Mouse (Mus musculus) liver, embryonic 14.5 days (tissue): ENCODE measurements at regions not wholly inside any gene's neighbourhood (a gene's known extent, or its start where the extent isn't known, plus 50 kb on each side); places are given as distances from the start of the nearest gene placed in this dataset.

ENCODE experiments used
- ATAC-seq: fragments of 200-750 bp; cut with Nextera tagmentation; 2 replicates; pipeline ENCODE4 v1.8.0; 2017; ENCODE audit warnings: moderate number of reproducible peaks, mild to moderate bottlenecking, moderate library complexity; ENCODE audit not compliant: insufficient read depth
- DNase-seq, 3 experiments: peaks; one replicate each; pipeline ENCODE4 v3.0.0-alpha.2; 2012 to 2013; ENCODE audit warnings: low read depth in 3 of 3, low spot score in 3 of 3
- H3K27ac ChIP-seq: fragments of 300-500 bp; sonication (generic); 2 replicates; pipeline ENCODE4 v1.5.1; 2014; ENCODE audit warnings: moderate library complexity, mild to moderate bottlenecking, control low read depth, inconsistent platforms
- H3K27me3 ChIP-seq: fragments of 300-500 bp; sonication (generic); 2 replicates; pipeline ENCODE4 v1.6.1; 2014; ENCODE audit warnings: mild to moderate bottlenecking, low read length, moderate library complexity; ENCODE audit not compliant: control insufficient read depth, insufficient read depth
- H3K36me3 ChIP-seq: fragments of 300-500 bp; sonication (generic); replicated peaks from 2 replicates; pipeline ENCODE4 v1.6.1; 2014; ENCODE audit warnings: low read depth; ENCODE audit not compliant: control insufficient read depth, insufficient read depth
- H3K4me1 ChIP-seq, 2 experiments: fragments of 200-500 bp in 1 of 2; fragments of 300-500 bp in 1 of 2; sonication (generic) in 1 of 2; replicated peaks; 2 replicates each; pipeline ENCODE4 v1.6.1; 2012 to 2014; ENCODE audit warnings: antibody characterized with exemption in 1 of 2, inconsistent platforms in 1 of 2, low read length in 1 of 2; ENCODE audit not compliant: control insufficient read depth in 2 of 2, insufficient read depth in 2 of 2
- H3K4me2 ChIP-seq: fragments of 300-500 bp; sonication (generic); 2 replicates; pipeline ENCODE4 v1.6.1; 2014; ENCODE audit warnings: low read depth, mild to moderate bottlenecking, control low read depth, moderate library complexity
- H3K4me3 ChIP-seq, 2 experiments: fragments of 200-500 bp in 1 of 2; fragments of 300-500 bp in 1 of 2; sonication (generic) in 1 of 2; 2 replicates each; pipeline ENCODE4 v1.5.1; 2012 to 2014; ENCODE audit warnings: low read depth in 2 of 2, low read length in 2 of 2, mild to moderate bottlenecking in 2 of 2, control low read depth in 1 of 2, inconsistent platforms in 1 of 2, moderate library complexity in 1 of 2; ENCODE audit not compliant: insufficient read depth in 1 of 2
- H3K9ac ChIP-seq: fragments of 300-500 bp; sonication (generic); replicated peaks from 2 replicates; pipeline ENCODE4 v1.6.1; 2014; ENCODE audit warnings: mild to moderate bottlenecking, control low read depth, moderate library complexity
- H3K9me3 ChIP-seq: fragments of 300-500 bp; sonication (generic); 2 replicates; pipeline ENCODE4 v1.6.1; 2016; ENCODE audit warnings: low read length, mixed read lengths; ENCODE audit not compliant: control insufficient read depth
- CTCF ChIP-seq: IDR thresholded peaks from 2 replicates; pipeline ENCODE4 v1.5.1; 2016; ENCODE audit warnings: antibody characterized with exemption, low read depth, control low read depth
- EP300 ChIP-seq: IDR thresholded peaks from 2 replicates; pipeline ENCODE4 v1.6.1; 2016; ENCODE audit warnings: antibody characterized with exemption, low read depth
- WGBS: fragments of 180-500 bp; shearing (Covaris S2); extraction: QIAGEN DNeasy Blood & Tissue Kit; methylation state at CpG from one replicate; pipeline ENCODE4 v1.1.7; 2014; ENCODE audit not compliant: insufficient replicate concordance; 5-methylcytosine and 5-hydroxymethylcytosine counted together

DNA sequence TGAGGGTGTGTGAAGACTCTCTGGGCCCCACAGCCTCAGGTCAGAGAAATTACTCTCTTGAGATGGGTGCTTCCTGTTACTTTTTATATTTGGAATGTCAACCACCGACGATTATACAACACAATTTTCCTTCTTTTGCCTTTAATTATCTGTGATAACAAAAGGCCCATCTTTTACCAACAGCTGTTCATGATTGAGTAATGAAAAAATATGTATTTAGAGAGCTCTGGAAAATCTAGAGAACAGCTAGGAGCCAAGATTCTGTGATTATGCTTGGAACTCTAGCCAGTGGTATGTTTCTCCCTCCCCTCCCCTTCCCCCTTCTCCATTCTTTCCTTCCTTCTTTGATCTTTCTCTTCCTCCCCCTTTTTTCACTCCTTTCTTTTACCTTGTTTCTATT, 546.0 kb upstream of the Cdh11 start:
- Histone ChIP-seq H3K9ac (no peak overlapping the region), H3K4me2 (no peak overlapping the region), H3K27ac (no peak overlapping the region), H3K36me3 (no peaks in the 10 kb centered on the region), H3K9me3 (no peaks in the 10 kb centered on the region), H3K4me3 (no peak overlapping the region), H3K27me3 (no peaks in the 10 kb centered on the region), H3K4me1 (no peaks in the 10 kb centered on the region)
- TF ChIP-seq CTCF = no peak
- no peak for TF ChIP-seq EP300
- 58% methylated on average over 2 of the region's 2 CpGs for WGBS
- DNase-seq (no peak), ATAC-seq (no peak)

DNA sequence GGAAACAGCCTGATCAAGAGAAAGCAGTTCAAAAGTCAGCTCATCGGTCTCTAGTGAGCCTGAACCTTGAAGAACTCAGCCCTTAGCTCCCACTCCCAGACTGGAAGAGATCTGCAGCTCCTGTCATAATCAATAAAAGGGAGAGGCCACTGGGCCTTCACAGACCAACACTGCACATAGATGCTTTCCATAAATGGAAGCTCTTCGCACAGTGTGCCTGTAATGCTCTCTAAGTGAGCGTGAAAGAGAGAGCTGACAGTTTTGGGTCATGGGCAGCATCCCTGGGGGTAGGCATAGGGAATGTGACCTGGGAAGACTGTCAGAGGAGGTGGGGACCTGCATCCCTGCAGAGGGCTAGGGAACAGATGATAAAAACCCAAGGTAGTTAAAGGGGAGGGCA, 551.9 kb upstream of the Cdh11 start:
- TF ChIP-seq EP300 (no peak), CTCF (no peak)
- no peaks in the 10 kb centered on the region for H3K36me3 ChIP-seq
- ATAC-seq = no peak
- no peak for DNase-seq
- no peaks in the 10 kb centered on the region for H3K4me1 ChIP-seq
- no peak overlapping the region for H3K9ac ChIP-seq
- H3K27ac ChIP-seq = no peak overlapping the region
- no peak overlapping the region for H3K4me2 ChIP-seq
- no peak overlapping the region for H3K4me3 ChIP-seq
- 69% methylated on average over 3 of the region's 3 CpGs for WGBS
- no peaks in the 10 kb centered on the region for H3K27me3 ChIP-seq
- H3K9me3 ChIP-seq = no peaks in the 10 kb centered on the region

DNA sequence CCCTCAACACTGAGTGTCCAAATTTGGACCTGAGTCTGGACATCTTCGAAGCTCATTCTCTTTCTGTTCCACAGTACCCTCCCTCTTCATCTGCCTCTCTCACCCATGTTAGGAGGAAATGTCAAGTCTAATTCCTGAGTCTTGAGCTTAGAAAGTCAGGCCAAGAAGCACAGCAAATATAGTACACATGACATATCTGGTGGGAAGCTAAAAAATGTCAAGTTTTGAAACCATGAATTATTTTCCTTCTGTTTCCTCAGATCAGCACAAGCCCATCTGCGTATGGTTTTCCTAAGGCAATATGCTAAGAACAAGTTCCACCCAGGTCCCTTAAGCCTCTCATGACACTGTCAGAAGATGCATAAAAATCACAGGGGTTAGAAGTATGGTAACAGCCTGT, 553.6 kb upstream of the Cdh11 start:
- WGBS = 68% methylated on average over 2 of the region's 2 CpGs

DNA sequence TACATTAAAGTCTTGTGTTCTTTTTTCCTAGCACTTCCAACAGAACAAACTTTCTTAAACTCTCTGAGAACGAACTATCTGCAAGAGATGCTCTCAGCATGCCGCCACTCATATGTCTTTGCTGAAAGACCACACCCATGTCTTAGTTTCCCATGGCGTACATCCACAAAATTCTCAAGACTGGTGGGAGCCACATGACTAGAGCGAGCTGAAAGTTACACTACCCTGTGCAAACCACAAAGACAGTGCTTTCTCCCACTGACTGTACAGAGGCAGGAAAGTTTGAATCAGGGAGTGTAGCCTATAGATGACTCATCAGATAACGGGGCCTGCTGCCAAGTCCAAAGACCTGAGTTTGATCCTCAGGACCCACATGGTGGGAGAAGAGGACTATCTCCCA, 554.5 kb upstream of the Cdh11 start:
- Histone ChIP-seq H3K36me3 (no peaks in the 10 kb centered on the region), H3K9ac (no peak overlapping the region)
- WGBS = 62% methylated on average over 5 of the region's 5 CpGs

More for the DNA sequence above, 553.6 kb upstream of the Cdh11 start:
- Histone ChIP-seq H3K36me3 (no peaks in the 10 kb centered on the region), H3K4me1 (no peaks in the 10 kb centered on the region), H3K27me3 (no peaks in the 10 kb centered on the region), H3K9me3 (no peaks in the 10 kb centered on the region), H3K4me2 (no peak overlapping the region), H3K9ac (no peak overlapping the region), H3K27ac (no peak overlapping the region), H3K4me3 (no peak overlapping the region)
- ATAC-seq = no peak
- no peak for TF ChIP-seq EP300
- no peak for TF ChIP-seq CTCF
- DNase-seq = no peak

DNA sequence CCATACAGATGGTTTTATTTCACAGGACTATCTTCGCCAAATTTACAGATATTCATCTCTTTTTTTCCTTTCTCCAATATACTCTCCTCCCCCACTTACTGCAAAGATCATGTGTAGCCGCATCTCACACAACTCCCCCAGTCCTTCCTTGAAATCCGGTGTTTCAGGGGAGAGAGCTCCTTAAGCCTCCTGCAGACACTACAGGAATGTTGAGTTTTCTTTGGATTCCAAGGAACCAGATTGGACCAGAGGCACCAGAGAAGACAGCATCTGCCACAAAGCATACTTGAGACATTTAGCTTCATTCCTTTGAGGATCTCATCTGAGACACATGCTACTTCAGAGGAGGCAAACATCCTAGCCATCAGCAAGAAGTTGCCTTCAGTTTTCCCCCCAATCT, 558.4 kb upstream of the Cdh11 start:
- H3K27me3 ChIP-seq = no peaks in the 10 kb centered on the region
- H3K27ac ChIP-seq = no peak overlapping the region
- no peaks in the 10 kb centered on the region for H3K36me3 ChIP-seq
- no peak for TF ChIP-seq EP300
- no peak for TF ChIP-seq CTCF
- no peak overlapping the region for H3K4me2 ChIP-seq
- no peaks in the 10 kb centered on the region for H3K9me3 ChIP-seq
- H3K9ac ChIP-seq = no peak overlapping the region
- no peaks in the 10 kb centered on the region for H3K4me1 ChIP-seq
- no peak for DNase-seq
- H3K4me3 ChIP-seq = no peak overlapping the region
- WGBS = 61% methylated on average over 3 of the region's 3 CpGs
- no peak for ATAC-seq

More for the DNA sequence above, 554.5 kb upstream of the Cdh11 start:
- Histone ChIP-seq H3K27me3 (no peaks in the 10 kb centered on the region), H3K4me2 (no peak overlapping the region), H3K9me3 (no peaks in the 10 kb centered on the region), H3K27ac (no peak overlapping the region), H3K4me3 (no peak overlapping the region), H3K4me1 (no peaks in the 10 kb centered on the region)
- no peak for ATAC-seq
- no peak for DNase-seq
- TF ChIP-seq EP300 (no peak), CTCF (no peak)
